Mouse (Mus musculus) adrenal gland, postnatal 14 days (tissue): ENCODE results near the gene Ankrd55. TPM values are rescaled to one million over a fixed set of nuclear protein-coding genes. Genes with fewer than 3 reads are reported as not detected.

ENCODE experiments used
- DNase-seq: peaks from one replicate; pipeline ENCODE4 v3.0.0; 2021; ENCODE audit warnings: mixed read lengths
- total RNA-seq: library from RNA; stranded (reverse); gene quantifications from 2 replicates; pipeline ENCODE4 v1.2.3, GENCODE M21; 2021

Ankrd55 gene
- total RNA-seq, 1 experiment from 2014 or later, result 3.8 TPM

- DNase-seq, result no peak
Observed at GRCm38 (mm10) chr13:112344270-112344864, 56.1 kb downstream of the Ankrd55 start.

GRCm38 (mm10) chr13:112345542-112345941 lies 57.3 kb downstream of the Ankrd55 start:
- DNase-seq, result no peak

GRCm38 (mm10) chr13:112346031-112346430 lies 57.8 kb downstream of the Ankrd55 start:
- DNase-seq, result no peak

- no peak for DNase-seq
Observed at GRCm38 (mm10) chr13:112346659-112347142, 58.5 kb downstream of the Ankrd55 start.

GRCm38 (mm10) chr13:112348250-112348649 lies 60.0 kb downstream of the Ankrd55 start:
- no peak for DNase-seq

DNA sequence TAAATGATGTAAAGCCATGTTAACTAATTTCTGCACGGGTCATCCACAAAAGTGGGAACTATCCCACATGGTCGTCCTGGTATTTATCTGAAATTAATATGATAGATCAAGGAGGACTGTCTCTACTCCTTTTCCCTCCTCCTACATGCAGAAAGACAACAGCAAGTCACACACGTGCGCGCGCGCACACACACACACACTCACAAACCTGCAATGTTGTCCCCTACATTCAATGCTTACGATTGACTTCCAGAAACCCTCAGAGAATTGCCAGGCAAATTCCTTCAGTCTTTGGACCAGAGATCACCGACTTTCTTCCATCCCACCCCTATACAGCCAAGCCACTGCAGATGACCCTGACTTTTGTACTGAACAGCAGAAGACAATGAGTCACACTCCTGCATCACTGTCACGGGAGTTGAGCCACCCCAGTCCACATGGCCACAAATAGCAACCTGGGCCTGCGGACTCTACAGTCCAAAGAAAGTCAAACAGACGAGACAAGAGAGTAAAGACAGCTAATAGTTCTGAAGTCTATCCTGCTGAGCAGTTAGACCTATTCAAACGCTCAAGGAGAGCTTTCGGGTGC lies 60.7 kb downstream of the Ankrd55 start:
- DNase-seq, result peak; percentile 73

DNA sequence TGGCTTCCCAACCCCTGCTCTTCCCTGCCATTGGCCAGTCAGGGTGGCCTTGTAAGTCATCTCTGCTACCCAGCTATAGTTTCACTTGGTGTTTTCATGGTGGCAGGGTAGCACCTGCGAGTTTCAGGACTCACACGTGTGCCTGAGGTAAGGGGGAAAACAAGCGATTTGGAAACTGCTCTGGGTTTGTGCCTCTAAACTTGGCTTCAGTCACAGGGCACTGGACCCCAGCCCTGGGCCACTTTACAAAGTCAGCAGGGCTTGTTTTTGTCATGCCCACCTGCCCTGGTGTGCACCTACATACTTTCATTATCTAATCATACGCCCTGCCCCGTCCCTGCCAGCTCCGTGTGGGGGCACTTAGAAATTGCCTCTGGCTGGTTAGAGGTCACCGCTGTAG lies 61.2 kb downstream of the Ankrd55 start:
- no peak for DNase-seq

DNA sequence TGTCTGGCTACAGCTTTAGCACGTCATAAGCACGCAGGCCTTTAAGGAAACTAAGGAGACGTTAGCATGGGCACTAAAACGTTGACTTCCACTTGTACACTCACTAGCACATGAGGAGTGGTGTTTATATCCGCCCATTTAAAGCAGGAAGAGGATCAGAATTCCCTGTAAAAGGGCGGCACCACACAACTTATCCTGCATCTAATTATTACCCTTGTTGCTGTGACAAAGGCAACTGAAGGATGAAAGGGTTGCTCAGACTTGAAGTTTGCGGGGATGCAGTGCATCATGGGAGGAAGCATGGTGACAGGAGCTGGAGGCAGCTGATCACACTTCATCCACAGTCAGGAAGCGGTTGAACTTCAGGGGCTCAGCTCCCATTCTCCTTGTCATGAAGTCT lies 63.7 kb downstream of the Ankrd55 start:
- DNase-seq, result no peak

GRCm38 (mm10) chr13:112354109-112354867 lies 66.0 kb downstream of the Ankrd55 start:
- peak; percentile 40 for DNase-seq

GRCm38 (mm10) chr13:112354958-112355357 lies 66.7 kb downstream of the Ankrd55 start:
- DNase-seq, result no peak

GRCm38 (mm10) chr13:112355794-112356486 lies 67.7 kb downstream of the Ankrd55 start:
- no peak for DNase-seq

DNA sequence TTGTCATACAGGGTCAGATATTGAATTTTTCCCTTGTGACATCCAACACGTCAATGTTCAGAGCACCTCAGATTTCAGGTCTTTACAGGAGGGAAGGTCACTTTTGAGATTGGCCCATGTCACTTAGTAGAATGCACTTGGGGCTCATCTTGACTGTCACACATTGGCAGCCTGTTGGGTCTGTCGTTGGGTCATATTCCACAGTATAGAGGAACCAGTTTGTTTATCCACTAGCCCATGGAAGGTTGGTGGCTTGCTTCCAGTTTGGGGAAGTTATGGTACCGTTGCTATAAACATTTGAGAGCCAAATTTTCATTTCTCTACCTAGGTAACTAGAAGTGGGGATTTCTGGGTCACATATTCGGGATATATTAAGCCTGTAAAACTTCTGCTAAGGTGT lies 73.3 kb downstream of the Ankrd55 start:
- no peak for DNase-seq

GRCm38 (mm10) chr13:112363218-112363617 lies 75.0 kb downstream of the Ankrd55 start:
- DNase-seq, result peak; percentile 62

DNA sequence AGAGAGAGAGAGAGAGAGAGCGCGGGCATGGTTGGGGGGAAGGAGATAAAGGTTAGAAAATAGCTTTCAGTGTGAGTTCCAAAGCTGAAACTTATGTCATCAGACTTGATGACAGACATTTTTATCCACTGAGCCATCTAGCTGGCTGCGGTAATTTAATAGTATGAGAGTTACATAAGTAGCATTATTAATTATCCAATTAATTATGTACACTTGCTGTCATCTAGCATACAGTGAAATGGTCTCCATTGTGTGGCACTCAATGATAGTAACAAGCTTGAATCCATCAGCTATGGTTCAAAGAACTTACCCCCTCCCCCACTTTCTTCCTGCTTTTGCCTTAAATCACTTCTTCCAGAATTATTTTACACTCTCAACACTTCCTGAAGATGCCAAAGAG lies 75.5 kb downstream of the Ankrd55 start:
- DNase-seq, result no peak

DNA sequence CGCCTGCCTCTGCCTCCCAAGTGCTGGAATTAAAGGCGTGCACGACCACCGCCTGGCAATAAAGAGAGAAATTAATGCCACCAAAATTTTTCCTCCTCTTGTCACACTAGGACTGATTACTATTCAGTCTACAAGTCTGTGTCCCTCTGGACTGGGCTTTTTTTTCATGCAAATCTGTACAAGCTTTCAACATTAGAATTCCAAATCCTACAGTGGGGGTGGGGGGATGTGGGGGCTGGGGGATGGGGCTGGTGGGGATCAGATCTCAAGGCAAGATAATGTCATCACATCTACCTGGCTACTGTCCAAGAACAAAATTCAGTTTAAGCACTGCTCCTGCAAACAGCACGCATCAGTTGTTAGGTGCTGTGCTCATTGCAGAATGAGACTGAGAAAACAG lies 76.4 kb downstream of the Ankrd55 start:
- DNase-seq, result no peak

DNA sequence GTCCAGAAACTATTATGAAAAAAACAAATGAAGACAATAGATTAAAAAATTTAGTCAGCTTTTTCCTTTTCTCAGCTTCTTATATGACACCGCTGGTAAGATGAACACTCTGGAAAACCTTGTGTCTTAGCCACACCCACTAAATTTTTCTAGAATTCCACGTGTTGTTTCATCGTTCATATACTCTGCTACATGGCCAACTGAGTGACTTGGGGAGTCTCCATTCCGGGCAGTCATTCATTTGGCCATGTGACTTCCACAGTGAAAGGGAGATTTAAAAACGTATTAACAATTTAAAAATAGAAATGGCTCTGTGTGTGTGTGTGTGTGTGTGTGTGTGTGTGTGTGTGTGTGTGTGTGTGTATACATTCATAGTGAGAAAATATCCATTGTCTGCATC lies 77.1 kb downstream of the Ankrd55 start:
- no peak for DNase-seq

- DNase-seq, result peak; percentile 20
Observed at GRCm38 (mm10) chr13:112365762-112366161, 77.5 kb downstream of the Ankrd55 start.

DNA sequence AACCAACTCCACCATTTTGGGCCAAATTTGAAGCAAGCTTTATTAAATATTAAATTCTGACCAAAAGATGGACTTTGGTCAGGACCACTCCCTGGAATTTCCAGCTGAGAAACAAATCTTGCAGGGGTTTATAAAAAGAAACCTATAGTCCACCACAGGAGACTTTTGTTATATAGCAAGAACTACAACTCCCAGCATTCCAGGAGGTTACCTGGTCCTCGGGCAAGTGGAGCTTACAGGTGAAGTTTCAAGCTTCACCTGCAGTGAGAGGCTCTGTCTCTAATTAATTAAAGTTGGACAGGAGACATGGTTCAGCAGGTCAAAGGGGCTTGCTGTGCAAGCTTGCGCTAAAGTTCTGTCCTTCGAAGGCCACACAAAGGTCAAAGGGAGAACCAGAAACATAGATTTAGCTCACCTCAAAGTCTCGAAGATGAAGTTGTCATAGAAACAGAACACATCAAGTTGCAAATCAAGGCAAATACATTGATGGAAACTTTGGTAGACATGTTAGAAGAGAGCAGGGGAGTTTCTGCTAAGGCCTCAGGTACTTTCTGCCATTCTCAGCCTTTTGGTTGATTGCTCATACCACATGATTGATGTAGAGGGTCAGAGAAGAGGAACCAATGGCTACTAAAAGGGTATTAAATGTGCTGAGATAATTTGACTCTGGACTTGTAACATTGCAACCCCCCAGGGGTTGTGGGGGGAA lies 78.2 kb downstream of the Ankrd55 start:
- DNase-seq, result no peak

DNA sequence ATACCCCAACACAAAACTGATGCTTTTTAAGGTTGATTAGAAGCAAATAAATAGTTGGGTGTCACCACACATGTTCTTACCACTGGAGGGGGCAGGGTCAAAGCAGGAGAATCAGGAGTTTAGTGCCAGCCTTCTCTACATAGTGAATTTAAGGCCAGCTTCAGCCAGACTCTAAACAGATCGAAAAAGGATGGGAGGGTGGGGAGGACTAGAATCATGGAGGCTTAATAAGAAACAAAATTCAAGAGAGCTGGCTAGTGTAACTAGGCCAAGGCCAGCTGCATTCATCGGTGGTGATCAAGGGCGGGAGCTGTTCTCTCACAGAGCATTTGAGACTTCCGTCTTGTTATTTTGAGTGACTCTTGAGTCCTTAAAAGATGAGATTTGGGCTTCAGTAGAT lies 83.5 kb downstream of the Ankrd55 start:
- peak; percentile 28 for DNase-seq

- DNase-seq, result peak; percentile 32
Observed at GRCm38 (mm10) chr13:112375766-112376165, 87.5 kb downstream of the Ankrd55 start.

DNA sequence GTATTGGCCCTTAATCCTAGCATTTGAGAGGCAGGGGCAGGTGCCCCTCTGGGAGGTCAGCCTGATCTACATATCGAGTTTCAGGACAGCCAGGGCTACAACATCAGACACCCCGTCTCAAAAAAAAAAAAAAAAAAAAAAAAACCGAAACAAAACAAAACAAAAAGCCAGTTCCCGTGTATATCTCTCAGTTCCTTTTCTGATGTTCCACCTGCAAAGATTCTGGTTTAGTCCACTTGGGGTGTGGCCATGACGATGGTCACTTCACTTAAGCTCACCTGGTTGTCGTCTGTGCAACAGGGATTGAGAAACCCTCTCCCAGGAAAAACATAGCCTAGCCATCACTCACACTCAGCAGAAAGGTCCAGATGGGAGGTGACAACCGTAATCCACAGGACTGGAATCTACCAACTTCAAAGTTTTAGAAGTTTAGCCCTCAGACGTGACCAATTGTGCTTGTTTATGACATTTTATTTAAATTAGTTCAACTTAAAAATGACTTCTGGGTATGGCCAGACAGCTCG lies 90.6 kb downstream of the Ankrd55 start:
- no peak for DNase-seq

GRCm38 (mm10) chr13:112381476-112381875 lies 93.2 kb downstream of the Ankrd55 start:
- DNase-seq, result no peak
